Mouse (Mus musculus) neutrophil, adult 5-6 weeks (primary cell): ENCODE data around the gene Camk2b. TPM values are rescaled to one million over a fixed set of nuclear protein-coding genes. Genes with fewer than 3 reads are reported as not detected.
A peak's percentile ranks its signal among the peaks of the same experiment; 100 is the strongest.
"Not testable (repeated sequence)": the region's sequence is repeated elsewhere in the genome, so short reads cannot be mapped to it uniquely, and the experiment has no call there.

Experiments
- ATAC-seq: fragments of 151-379, 151-347 bp; 2 replicates; pipeline ENCODE4 v1.8.0; 2017; ENCODE audit warnings: mild to moderate bottlenecking, moderate TSS enrichment; ENCODE audit not compliant: insufficient number of reproducible peaks, poor library complexity, low FRiP score, severe bottlenecking; ENCODE audit errors: extremely low read depth
- total RNA-seq: library from RNA; stranded (forward); fragments of 200-1000 nt; gene quantifications from 2 replicates; pipeline ENCODE4 v1.2.3, GENCODE M21; 2017

The Camk2b gene
- total RNA-seq, 1 experiment from 2014 or later, result 2.1 TPM

DNA sequence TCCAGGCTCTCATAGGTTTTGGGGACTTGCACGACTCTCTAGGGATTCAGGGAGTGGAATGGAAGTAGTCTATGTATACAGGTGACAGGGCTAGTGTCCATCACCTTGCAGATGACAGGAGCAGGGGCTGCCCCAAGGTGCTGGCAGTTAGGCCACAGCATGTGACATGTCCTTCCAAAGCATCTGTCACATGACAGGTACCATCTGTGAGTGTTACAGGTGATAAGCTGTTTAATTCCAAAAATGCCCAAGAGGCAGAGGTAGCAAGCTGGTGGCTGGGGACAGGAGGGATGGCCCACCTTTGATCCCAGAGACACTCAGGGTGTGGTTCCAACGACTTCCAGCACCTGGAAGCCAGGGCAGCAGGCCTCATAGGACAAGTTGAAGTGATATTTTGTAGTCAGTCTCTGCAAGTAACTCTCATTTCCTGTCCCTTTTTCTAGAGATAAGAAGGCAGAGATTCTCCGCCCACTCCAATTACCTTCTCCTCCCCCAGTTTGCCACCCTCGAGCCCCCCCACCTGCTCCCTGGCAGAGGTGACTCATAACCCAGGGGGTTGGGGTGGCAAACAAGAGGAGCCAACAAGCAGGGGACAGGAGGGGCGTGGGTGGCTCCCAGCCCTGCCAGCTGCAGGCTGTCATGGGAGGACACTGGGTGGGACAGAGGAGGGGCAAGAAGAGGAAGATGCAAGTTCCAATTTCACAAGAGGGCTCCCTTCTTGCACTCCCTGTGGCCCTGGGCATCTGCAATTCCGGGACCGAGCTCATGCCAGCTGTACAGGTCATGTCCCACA lies 47.7 kb downstream of the Camk2b start:
- ATAC-seq, result peak; percentile 24

DNA sequence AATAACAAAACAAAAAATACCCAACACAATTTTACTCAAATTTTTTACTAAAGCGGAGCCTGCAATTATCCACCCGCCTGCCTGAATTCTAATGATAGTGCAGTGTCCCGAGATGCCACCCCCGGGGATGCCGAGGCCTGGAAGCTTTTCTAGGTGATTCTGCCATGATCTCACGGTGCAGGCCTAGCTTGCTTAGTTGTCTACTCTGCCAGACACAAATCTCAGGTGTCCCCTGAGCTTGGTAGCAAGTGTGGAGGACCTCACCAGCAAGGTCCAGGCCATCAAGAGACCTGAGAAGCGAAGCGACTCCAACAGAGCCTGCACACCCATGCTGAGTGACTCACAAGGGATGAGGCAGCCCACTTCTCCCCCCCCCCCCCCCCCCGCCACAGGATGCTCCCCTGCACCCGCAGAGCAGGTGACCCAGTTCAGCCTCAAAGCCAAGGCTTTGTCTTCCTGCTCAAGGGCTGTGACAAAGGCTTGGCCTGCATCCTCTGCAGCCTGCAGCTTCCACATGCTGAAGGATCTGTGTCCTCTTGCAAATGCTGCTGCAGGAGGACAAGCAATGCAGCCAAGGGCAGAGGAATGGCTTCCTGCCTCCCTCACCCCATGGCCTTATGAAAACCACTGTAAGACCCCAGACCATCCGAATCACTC lies 48.5 kb downstream of the Camk2b start:
- no peak for ATAC-seq

DNA sequence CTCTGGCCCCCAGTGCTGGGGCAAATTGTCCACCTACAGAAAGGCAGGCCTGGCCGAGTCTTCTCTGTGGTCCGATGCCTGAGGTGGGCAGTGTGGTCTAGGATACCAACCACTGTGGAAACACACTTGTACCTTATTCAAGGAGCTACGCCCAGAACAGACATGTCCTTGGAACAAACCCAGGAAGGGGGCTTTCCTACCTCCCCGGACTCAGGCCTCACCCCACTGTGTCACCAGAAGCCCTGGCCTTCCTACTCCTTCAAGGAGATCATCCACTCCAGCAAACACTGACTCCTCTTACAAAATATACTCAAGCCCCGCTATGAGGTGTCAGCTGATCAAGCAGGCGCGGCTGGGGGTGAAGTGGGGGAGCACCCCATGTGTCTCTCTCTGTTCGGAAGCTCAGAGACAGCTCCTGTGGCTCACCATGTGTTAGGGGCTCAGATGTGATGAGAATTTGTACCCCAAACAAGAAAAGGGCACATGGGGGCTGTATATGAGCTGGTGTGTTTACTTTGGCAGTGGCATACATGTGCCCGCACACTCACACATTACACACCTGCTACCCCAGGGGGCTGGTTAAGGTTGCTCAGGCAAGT lies 49.3 kb downstream of the Camk2b start:
- ATAC-seq, result no peak

DNA sequence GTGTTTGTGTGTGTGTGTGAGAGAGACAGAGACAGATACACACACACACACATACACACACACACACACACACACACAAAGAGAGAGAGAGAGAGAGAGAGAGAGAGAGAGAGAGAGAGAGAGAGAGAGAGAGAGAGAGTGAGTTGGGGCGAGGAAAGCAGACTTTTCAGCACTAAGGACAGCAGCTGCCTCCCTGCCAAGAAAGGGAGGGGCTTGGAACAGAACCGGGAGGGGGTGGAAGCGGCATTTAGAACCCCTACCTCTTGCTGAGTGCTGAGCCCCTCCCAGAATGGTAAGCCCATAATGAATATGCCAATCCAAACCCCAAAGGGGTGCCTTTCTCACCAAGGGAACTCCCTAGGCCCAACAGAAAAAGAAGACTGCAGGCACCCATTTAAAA lies 49.8 kb downstream of the Camk2b start:
- no peak for ATAC-seq

DNA sequence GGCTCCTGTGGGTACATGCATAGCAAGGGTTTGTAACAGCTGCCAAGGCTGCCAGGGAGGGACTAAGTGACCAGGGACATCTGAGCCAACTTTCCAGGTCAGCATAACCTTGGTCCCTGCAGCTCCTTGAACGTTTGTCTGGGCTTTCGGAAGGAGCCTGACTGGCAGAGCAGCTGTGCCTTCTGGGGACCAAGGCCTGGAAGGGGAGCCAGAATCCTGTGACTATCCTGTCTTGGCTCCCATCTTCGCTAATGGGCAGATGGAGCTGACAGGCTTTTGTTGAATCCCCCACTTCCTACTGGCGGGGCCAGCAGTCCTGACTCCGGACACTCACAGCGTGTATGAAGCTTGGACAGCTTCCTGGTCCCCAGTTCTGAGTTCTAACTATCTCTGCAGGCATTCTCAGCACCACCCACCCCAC lies 51.1 kb downstream of the Camk2b start:
- no peak for ATAC-seq

DNA sequence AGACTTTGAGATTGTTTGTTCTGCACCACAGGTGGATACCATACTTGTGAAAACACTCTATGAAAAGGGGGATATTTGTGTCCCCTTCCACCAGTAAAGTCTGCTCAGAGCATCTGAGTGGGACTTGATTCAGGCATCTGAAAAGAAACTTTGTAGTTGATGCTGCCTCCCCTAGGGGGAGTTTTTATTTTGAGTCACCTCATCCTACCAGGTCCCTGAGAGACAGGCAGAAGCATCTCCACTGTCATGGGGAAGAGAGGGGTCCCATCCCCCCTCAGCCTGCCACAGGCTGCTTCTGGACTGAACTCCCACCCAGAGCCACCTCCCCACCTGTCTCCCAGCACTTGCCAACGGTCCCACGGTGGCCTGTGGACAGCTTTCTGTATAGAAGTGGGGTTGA lies 52.8 kb downstream of the Camk2b start:
- no peak for ATAC-seq

DNA sequence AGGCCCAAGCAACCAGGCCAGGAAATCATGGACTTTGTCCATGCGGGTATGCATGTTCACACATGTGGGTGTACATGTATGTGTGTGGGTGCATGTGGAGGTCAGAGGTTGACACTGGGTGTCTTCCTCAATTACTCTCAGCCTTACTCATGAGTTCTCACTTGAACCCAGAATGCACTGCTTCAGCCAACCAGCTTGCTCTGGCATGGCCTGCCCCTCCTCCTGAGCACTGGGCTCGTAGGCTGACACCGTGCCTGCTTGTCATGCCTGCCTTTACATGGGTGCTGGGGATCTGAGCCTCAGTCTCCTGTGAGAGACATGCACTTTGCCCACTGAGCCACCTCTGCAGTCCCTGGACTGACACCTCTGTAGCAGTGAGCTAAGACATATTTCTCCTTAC lies 54.3 kb downstream of the Camk2b start:
- no peak for ATAC-seq

DNA sequence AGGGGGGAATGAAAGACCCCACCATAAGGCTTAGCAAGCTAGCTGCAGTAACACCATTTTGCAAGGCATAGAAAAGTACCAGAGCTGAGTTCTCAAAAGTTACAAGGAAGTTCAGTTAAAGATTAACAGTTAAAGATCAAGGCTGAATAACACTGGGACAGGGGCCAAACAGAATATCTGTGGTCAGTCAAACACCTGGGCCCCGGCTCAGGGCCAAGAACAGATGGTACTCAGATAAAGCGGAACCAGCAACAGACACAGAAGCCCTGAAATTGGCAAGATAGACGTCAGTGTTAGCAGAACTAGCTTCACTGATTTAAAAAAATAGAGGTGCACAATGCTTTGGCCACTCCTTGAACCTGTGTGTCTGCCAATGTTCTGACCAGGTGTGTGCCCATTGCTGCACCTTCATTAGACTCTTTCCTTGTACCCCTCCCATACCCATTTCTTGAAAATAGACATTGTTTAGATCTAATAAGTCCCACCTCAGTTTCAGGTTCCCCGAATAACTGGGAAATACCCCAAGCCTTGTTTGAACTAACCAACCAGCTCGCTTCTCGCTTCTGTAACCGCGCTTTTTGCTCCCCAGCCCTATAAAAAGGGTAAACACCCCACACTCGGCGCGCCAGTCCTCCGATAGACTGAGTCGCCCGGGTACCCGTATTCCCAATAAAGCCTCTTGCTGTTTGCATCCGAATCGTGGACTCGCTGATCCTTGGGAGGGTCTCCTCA lies 55.2 kb downstream of the Camk2b start:
- ATAC-seq, result peak; percentile 36

DNA sequence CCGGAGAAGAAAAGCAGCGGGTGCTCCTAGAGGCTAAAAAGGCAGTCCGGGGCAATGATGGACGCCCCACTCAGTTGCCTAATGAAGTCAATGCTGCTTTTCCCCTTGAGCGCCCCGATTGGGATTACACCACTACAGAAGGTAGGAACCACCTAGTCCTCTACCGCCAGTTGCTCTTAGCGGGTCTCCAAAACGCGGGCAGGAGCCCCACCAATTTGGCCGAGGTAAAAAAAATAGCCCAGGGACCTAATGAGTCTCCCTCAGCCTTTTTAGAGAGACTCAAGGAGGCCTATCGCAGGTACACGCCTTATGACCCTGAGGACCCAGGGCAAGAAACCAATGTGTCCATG lies 58.4 kb downstream of the Camk2b start:
- ATAC-seq, result not testable (repeated sequence)

DNA sequence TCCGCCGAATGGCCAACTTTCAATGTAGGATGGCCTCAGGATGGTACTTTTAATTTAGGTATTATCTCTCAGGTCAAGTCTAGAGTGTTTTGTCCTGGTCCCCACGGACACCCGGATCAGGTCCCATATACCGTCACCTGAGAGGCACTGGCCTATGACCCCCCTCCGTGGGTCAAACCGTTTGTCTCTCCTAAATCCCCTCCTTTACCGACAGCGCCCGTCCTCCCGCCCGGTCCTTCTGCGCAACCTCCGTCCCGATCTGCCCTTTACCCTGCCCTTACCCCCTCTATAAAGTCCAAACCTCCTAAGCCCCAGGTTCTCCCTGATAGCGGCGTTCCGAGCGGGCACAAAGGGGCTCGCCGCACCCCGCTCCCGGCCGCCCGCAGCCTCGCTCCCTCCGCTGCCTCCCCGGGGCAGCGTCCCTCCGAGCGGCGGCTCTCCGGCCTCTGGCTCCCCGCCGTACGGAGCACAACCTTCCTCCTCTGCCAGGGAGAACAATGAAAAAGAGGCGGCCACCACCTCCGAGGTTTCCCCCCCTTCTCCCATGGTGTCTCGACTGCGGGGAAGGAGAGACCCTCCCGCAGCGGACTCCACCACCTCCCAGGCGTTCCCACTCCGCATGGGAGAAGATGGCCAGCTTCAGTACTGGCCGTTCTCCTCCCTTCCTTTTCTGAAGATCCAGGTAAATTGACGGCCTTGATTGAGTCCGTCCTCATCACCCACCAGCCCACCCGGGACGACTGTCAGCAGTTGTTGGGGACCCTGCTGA lies 59.0 kb downstream of the Camk2b start:
- not testable (repeated sequence) for ATAC-seq

DNA sequence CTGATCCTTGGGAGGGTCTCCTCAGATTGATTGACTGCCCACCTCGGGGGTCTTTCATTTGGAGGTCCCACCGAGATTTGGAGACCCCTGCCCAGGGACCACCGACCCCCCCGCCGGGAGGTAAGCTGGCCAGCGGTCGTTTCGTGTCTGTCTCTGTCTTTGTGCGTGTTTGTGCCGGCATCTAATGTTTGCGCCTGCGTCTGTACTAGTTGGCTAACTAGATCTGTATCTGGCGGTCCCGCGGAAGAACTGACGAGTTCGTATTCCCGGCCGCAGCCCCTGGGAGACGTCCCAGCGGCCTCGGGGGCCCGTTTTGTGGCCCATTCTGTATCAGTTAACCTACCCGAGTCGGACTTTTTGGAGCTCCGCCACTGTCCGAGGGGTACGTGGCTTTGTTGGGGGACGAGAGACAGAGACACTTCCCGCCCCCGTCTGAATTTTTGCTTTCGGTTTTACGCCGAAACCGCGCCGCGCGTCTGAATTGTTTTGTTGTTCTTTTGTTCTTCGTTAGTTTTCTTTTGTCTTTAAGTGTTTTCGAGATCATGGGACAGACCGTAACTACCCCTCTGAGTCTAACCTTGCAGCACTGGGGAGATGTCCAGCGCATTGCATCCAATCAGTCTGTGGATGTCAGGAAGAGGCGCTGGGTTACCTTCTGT lies 59.7 kb downstream of the Camk2b start:
- ATAC-seq, result not testable (repeated sequence)

DNA sequence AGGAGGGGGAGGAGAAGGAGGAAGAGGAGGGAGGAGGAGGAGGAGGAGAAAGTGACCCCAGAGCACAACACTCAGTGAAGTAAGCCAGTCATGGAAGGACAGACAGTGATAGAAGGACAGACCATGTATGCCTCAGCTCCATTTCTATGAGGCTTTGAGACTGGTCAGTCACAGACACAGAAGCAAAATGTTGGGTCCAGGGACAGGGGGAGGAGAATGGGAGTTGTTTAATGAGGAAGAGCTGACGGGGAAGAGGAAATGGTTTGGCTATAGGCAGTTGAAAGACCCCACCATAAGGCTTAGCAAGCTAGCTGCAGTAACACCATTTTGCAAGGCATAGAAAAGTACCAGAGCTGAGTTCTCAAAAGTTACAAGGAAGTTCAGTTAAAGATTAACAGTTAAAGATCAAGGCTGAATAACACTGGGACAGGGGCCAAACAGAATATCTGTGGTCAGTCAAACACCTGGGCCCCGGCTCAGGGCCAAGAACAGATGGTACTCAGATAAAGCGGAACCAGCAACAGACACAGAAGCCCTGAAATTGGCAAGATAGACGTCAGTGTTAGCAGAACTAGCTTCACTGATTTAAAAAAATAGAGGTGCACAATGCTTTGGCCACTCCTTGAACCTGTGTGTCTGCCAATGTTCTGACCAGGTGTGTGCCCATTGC lies 60.7 kb downstream of the Camk2b start:
- peak; percentile 30; the same call in 1 of the 2 replicates for ATAC-seq

DNA sequence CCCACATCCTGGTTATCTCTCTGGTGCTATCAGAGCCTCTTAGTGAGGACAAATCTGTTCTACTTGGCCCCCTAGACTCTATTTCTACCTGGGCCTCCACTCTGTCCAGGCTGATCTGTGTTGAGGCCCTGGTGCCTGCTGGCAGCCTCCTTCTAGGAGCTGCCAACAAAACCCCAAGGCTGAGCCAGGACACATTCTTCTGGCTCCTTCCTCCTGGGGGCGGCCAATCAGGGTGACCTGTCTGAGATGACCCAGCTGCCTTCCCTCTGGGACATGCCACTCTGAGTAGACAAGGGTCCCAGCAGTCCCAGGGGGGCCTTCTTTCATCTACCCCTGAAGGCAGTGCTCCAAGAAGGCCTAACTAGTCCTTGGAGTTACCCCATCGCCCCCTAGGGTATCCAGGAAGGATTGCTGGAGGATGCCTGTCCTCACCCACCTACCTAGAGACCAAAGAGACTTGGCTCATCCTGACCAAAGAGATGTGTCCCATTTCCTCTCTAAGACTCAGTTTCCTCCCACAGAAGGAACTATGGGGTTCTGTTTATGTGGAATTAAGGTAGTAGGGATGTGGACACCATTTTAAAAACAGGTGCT lies 63.0 kb downstream of the Camk2b start:
- ATAC-seq, result no peak

DNA sequence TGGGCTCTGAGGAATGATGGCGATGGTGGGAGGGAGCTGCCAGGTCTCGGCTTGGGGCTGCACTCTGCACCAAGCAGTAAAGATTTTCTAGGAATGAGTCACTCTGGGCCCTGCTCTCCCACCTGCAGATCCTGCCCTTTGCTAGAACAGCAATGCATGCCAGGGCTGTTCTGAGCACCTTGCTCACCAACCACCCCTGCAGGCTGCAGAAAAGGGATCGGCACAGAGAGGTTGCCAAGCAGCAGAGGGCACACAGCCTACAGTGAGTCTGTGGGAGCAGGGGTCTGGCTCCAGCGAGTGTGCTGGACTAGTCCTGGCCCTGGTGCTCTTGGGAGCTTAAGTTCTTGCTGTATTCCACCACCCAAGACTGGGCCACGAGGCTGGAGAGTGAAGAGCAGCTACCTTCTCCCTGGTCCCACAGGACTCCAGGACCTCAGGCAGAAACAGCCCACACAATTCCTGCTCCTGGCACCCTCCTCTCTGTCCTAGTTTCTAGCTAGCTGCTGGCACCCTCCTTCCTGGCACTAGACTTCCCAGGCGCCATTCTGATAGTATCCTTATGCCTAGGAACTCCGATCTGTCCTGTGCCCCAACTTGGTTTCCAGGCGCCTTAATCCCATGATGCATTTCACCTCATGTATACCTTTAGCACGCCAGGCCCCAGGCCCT lies 64.0 kb downstream of the Camk2b start:
- ATAC-seq, result no peak

DNA sequence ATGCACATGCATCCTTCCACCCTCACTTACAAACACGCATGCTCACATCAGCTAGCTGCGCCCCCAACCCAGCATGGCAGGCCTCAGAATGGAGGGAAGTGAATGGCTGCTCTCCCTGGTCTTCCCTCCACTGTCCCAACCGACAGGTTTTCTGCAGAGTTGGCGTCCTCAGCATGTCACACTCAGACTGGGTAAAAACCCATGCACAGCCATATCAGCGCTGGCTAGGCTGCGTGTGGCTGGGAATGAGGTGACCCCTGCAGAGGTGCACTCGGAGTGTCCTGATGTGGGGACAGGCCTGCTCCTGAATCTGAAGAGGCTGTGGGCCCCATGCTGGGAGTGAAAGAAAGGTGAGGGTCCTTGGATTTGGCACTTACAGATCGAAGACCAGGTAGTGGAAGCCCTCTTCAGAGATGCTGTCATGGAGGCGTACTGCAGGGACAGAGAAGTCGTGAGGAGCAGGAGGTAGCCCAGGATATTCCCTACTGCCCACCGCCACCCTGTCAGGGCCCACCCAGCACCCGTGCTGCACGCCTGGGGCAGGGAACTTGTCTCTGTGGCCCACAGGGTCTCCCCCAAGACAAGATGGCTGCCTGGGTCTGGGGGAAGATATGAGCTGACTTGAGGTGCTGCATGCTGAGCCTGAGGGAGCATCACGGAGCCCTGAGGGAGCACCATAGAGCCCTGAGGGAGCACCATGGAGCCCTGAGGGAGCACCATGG lies 65.0 kb downstream of the Camk2b start:
- ATAC-seq, result no peak
